Mouse (Mus musculus) gonadal fat pad, adult 2 months (tissue): ENCODE measurements around the gene Rrnad1. TPM values are rescaled to one million over a fixed set of nuclear protein-coding genes. Genes with fewer than 3 reads are reported as not detected.

Experiments
- DNase-seq: peaks from one replicate; pipeline ENCODE4 v3.0.0-alpha.2; 2012; ENCODE audit warnings: low read depth
- polyA plus RNA-seq: library from polyadenylated mRNA; depleted of rRNA; stranded (reverse); fragments of >200 nt; gene quantifications from 2 replicates; pipeline ENCODE4 v1.2.3, GENCODE M21; 2012; rRNA removed

Gene Rrnad1
- polyA plus RNA-seq, 1 experiment = 27.5 TPM

DNA sequence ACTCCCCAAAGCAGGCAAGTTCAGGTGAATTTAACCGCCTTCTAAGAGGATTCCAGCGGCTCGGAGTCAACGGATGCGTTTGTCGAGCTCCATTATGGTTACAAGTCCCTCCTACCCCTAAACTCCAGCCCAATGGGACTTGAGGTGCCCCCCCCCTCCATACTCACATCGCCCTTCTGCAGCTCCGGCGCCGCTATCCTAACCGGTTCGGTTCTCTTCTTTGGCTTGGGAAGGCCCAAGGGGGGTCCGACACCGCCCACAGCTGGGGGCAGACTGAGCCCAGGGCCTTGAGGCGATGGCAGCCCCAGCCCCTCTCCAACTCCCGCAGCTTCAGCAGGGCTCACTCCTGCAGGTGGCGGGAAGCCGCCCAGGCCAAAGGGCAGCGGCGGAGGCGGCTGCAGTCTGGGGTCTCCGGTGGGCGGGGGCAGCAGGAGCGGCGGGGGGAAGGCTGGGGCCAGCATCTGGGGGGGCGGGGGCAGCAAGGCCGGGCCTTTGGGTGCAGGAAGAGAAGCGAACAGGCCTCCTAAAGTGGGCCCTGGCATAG is 45.7 kb downstream of the Rrnad1 start:
- DNase-seq = no peak

DNA sequence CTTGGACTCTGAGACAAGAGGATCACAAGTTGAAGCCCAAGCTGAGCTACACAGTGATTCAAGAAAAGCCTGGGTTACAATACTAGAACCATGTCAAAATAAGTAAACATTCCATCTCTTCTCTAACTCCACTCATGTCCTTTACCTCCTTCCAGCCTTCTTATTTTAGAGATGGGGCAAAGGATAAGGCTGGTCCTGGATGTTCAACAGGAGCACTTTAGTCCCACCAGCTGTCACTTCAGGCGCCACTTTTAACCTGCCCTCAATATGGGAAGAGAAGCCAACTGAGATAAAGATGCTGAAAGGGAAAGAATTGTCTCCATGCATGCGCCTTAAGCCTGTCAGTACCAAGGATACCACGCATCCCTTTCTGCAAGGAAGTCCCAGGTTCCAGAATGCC is 46.2 kb downstream of the Rrnad1 start:
- DNase-seq = no peak

GRCm38 (mm10) chr3:87877730-87878129 is 52.8 kb downstream of the Rrnad1 start:
- no peak for DNase-seq

Other genes with a start within 250 kb of the Rrnad1 start
- 3.2 and 3.9 TPM in 2 replicates for gene Lrrc71, start 182.1 kb downstream of the Rrnad1 start, polyA plus RNA-seq
- 2.8 and 3.0 TPM in 2 replicates for gene Ntrk1, start 135.6 kb downstream of the Rrnad1 start, polyA plus RNA-seq
- gene Insrr, start 133.8 kb downstream of the Rrnad1 start, polyA plus RNA-seq = 2.0 and 2.8 TPM in 2 replicates
- gene Pear1, start 106.4 kb downstream of the Rrnad1 start, polyA plus RNA-seq = 76.8 and 81.8 TPM in 2 replicates
- gene Sh2d2a, start 84.0 kb downstream of the Rrnad1 start, polyA plus RNA-seq = 0.43 and 0.61 TPM in 2 replicates
- 24.5 and 29.2 TPM in 2 replicates for gene Prcc, start 45.1 kb downstream of the Rrnad1 start, polyA plus RNA-seq
- 78.3 and 87.9 TPM in 2 replicates for gene Hdgf, start 24.4 kb downstream of the Rrnad1 start, polyA plus RNA-seq
- gene Mrpl24, start 11.2 kb downstream of the Rrnad1 start, polyA plus RNA-seq = 51.0 and 51.8 TPM in 2 replicates
- gene Isg20l2, start 403 bp downstream of the Rrnad1 start, polyA plus RNA-seq = 11.0 and 11.4 TPM in 2 replicates
- gene Crabp2, start 17.9 kb upstream of the Rrnad1 start, polyA plus RNA-seq = 5.6 and 12.0 TPM in 2 replicates
- gene Nes, start 40.4 kb upstream of the Rrnad1 start, polyA plus RNA-seq = 5.0 and 6.1 TPM in 2 replicates
- 0.08 TPM in 1 of 2 replicates, not detected in the other for gene Bcan, start 69.5 kb upstream of the Rrnad1 start, polyA plus RNA-seq
- not detected in 2 replicates for gene Hapln2, start 96.9 kb upstream of the Rrnad1 start, polyA plus RNA-seq
- 5.7 and 6.3 TPM in 2 replicates for gene Gpatch4, start 112.4 kb upstream of the Rrnad1 start, polyA plus RNA-seq
- gene Naxe, start 127.8 kb upstream of the Rrnad1 start, polyA plus RNA-seq = 98.6 and 109 TPM in 2 replicates
- gene Ttc24, start 147.6 kb upstream of the Rrnad1 start, polyA plus RNA-seq = 0.88 and 1.5 TPM in 2 replicates
- gene Iqgap3, start 151.3 kb upstream of the Rrnad1 start, polyA plus RNA-seq = 1.7 and 2.0 TPM in 2 replicates
- gene Mef2d, start 211.7 kb upstream of the Rrnad1 start, polyA plus RNA-seq = 39.5 and 41.9 TPM in 2 replicates